Mouse (Mus musculus): ENCODE data around the gene Bach1. TPM values are rescaled to one million over a fixed set of nuclear protein-coding genes. Genes with fewer than 3 reads are reported as not detected.

The Bach1 gene
- total and polyA plus RNA-seq, 3 experiments = 11.4 to 20.9 (median 13.4) TPM

- Histone ChIP-seq H3K27me3 (replicated peaks) (no peaks in the 10 kb centered on the region), H3K4me3 (replicated peaks in 1 of 3; ENCODE audit: low read depth in 2 of 3, low read length in 2 of 3, poor library complexity in 1 of 3) (no peak overlapping the region), H3K9ac (ENCODE audit: insufficient read depth, low read depth) (no peak overlapping the region), H3K79me2 (replicated peaks; ENCODE audit: control insufficient read depth, extremely low read depth, insufficient read depth, poor library complexity, severe bottlenecking) (no peaks in the 10 kb centered on the region), H3K9me3 (replicated peaks; ENCODE audit: low read length) (no peaks in the 10 kb centered on the region), H3K4me1 (ENCODE audit: control insufficient read depth in 1 of 2, insufficient read depth in 2 of 2) (peaks cover 19 to 31% of the 10 kb centered on the region in 2 experiments), H3K36me3 (replicated peaks in 1 of 2; ENCODE audit: control insufficient read depth in 1 of 2, insufficient read depth in 1 of 2, low read length in 1 of 2) (no peaks in the 10 kb centered on the region), H3K27ac (ENCODE audit: insufficient read depth, low read depth) (no peak overlapping the region), H3K4me2 (ENCODE audit: insufficient read depth, low read depth, poor library complexity, severe bottlenecking) (no peak overlapping the region)
- in situ Hi-C loops (cut with MboI; ENCODE audit: low pct_ligation_motif_present, low pct_unique_long_range_greater_than_20kb, low sequenced_read_pairs) (no loop called here), dilution Hi-C loops (cut with MboI; ENCODE audit: extremely low pct_ligation_motif_present, extremely low pct_unique_long_range_greater_than_20kb, low sequenced_read_pairs) (no loop called here)
- no peak for DNase-seq (ENCODE audit: extremely low read depth)
- no peak for TF ChIP-seq TCF12 (IDR thresholded peaks at IDR 0.05; ENCODE audit: low read depth, low read length)
- TF ChIP-seq PAX5 (IDR thresholded peaks at IDR 0.05; ENCODE audit: low read length) = no peak
- no peak for TF ChIP-seq USF1 (IDR thresholded peaks at IDR 0.05; ENCODE audit: low read depth, low read length)
- TF ChIP-seq CHD1 (IDR thresholded peaks at IDR 0.05; ENCODE audit: low read depth, low read length) = no peak
- TF ChIP-seq IRF4 (IDR thresholded peaks at IDR 0.05; ENCODE audit: low read depth, low read length) = no peak
- no peak for TF ChIP-seq GABPA (IDR thresholded peaks at IDR 0.05; ENCODE audit: insufficient replicate concordance, low read depth, low read length)
- TF ChIP-seq CTCF (conservative IDR thresholded peaks at IDR 0.05 in 1 of 2, IDR thresholded peaks at IDR 0.05 in 1 of 2; ENCODE audit: low read depth in 2 of 2, low read length in 2 of 2) = no peak
- no peak for TF ChIP-seq JUND (conservative IDR thresholded peaks at IDR 0.05; ENCODE audit: low read depth, low read length)
- TF ChIP-seq MAZ (IDR thresholded peaks at IDR 0.05; ENCODE audit: low read depth, low read length) = no peak
- no peak for TF ChIP-seq BHLHE40 (IDR thresholded peaks at IDR 0.05; ENCODE audit: low read depth, low read length)
- TF ChIP-seq KAT2A (IDR thresholded peaks at IDR 0.05; ENCODE audit: insufficient replicate concordance, low read length) = no peak
- TF ChIP-seq ZC3H11A (IDR thresholded peaks at IDR 0.05; ENCODE audit: low read depth, low read length) = no peak
- no peak for TF ChIP-seq ELF1 (IDR thresholded peaks at IDR 0.05; ENCODE audit: low read depth, low read length)
- TF ChIP-seq NELFE (IDR thresholded peaks at IDR 0.05; ENCODE audit: low read depth, low read length) = no peak
- TF ChIP-seq NRF1 (IDR thresholded peaks at IDR 0.05; ENCODE audit: low read depth, low read length) = no peak
- no peak for TF ChIP-seq CHD2 (IDR thresholded peaks at IDR 0.05; ENCODE audit: low read length)
- TF ChIP-seq MAX (IDR thresholded peaks at IDR 0.05; ENCODE audit: low read length) = no peak
- no peak for TF ChIP-seq ZMIZ1 (IDR thresholded peaks at IDR 0.05; ENCODE audit: low read depth, low read length)
- TF ChIP-seq JUN (IDR thresholded peaks at IDR 0.05; ENCODE audit: insufficient read depth, low read depth, low read length) = no peak
Observed at GRCm38 (mm10) chr16:87670821-87671165, 28.0 kb upstream of the Bach1 start.

GRCm38 (mm10) chr16:87671336-87671735 is 27.4 kb upstream of the Bach1 start:
- Histone ChIP-seq H3K4me1 (ENCODE audit: control insufficient read depth in 1 of 2, insufficient read depth in 2 of 2) (peaks cover 21 to 28% of the 10 kb centered on the region in 2 experiments), H3K27me3 (replicated peaks) (no peaks in the 10 kb centered on the region), H3K4me2 (ENCODE audit: insufficient read depth, low read depth, poor library complexity, severe bottlenecking) (no peak overlapping the region), H3K79me2 (replicated peaks; ENCODE audit: control insufficient read depth, extremely low read depth, insufficient read depth, poor library complexity, severe bottlenecking) (no peaks in the 10 kb centered on the region), H3K9me3 (replicated peaks; ENCODE audit: low read length) (no peaks in the 10 kb centered on the region), H3K36me3 (replicated peaks in 1 of 2; ENCODE audit: control insufficient read depth in 1 of 2, insufficient read depth in 1 of 2, low read length in 1 of 2) (no peaks in the 10 kb centered on the region), H3K27ac (ENCODE audit: insufficient read depth, low read depth) (no peak overlapping the region), H3K4me3 (replicated peaks in 1 of 3; ENCODE audit: low read depth in 2 of 3, low read length in 2 of 3, poor library complexity in 1 of 3) (no peak overlapping the region), H3K9ac (ENCODE audit: insufficient read depth, low read depth) (no peak overlapping the region)
- in situ Hi-C loops (cut with MboI; ENCODE audit: low pct_ligation_motif_present, low pct_unique_long_range_greater_than_20kb, low sequenced_read_pairs) (no loop called here), dilution Hi-C loops (cut with MboI; ENCODE audit: extremely low pct_ligation_motif_present, extremely low pct_unique_long_range_greater_than_20kb, low sequenced_read_pairs) (no loop called here)
- DNase-seq (ENCODE audit: extremely low read depth) = no peak
- TF ChIP-seq CHD1 (IDR thresholded peaks at IDR 0.05; ENCODE audit: low read depth, low read length) = no peak
- TF ChIP-seq POLR2AphosphoS2 (IDR thresholded peaks at IDR 0.05; ENCODE audit: low read depth, low read length) = no peak
- TF ChIP-seq MAFK (IDR thresholded peaks at IDR 0.05; ENCODE audit: insufficient replicate concordance, low read length) = no peak
- TF ChIP-seq ELF1 (IDR thresholded peaks at IDR 0.05; ENCODE audit: low read depth, low read length) = no peak
- no peak for TF ChIP-seq ZC3H11A (IDR thresholded peaks at IDR 0.05; ENCODE audit: low read depth, low read length)
- TF ChIP-seq CTCF (conservative IDR thresholded peaks at IDR 0.05 in 1 of 2, IDR thresholded peaks at IDR 0.05 in 1 of 2; ENCODE audit: low read depth in 2 of 2, low read length in 2 of 2) = no peak
- no peak for TF ChIP-seq RAD21 (IDR thresholded peaks at IDR 0.05; ENCODE audit: low read depth, low read length)
- no peak for TF ChIP-seq ZKSCAN1 (IDR thresholded peaks at IDR 0.05; ENCODE audit: borderline replicate concordance, low read depth, low read length)
- TF ChIP-seq MAZ (IDR thresholded peaks at IDR 0.05; ENCODE audit: low read depth, low read length) = no peak
- no peak for TF ChIP-seq HCFC1 (IDR thresholded peaks at IDR 0.05; ENCODE audit: low read depth, low read length)
- no peak for TF ChIP-seq ETS1 (conservative IDR thresholded peaks at IDR 0.05; ENCODE audit: low read depth, low read length)
- no peak for TF ChIP-seq MAX (IDR thresholded peaks at IDR 0.05; ENCODE audit: low read length)
- TF ChIP-seq NELFE (IDR thresholded peaks at IDR 0.05; ENCODE audit: low read depth, low read length) = no peak
- no peak for TF ChIP-seq JUND (conservative IDR thresholded peaks at IDR 0.05; ENCODE audit: low read depth, low read length)
- TF ChIP-seq JUN (IDR thresholded peaks at IDR 0.05; ENCODE audit: insufficient read depth, low read depth, low read length) = no peak
- TF ChIP-seq USF1 (IDR thresholded peaks at IDR 0.05; ENCODE audit: low read depth, low read length) = no peak
- no peak for TF ChIP-seq BHLHE40 (IDR thresholded peaks at IDR 0.05; ENCODE audit: low read depth, low read length)
- TF ChIP-seq PAX5 (IDR thresholded peaks at IDR 0.05; ENCODE audit: low read length) = no peak
- no peak for TF ChIP-seq KAT2A (IDR thresholded peaks at IDR 0.05; ENCODE audit: insufficient replicate concordance, low read length)
- no peak for TF ChIP-seq EP300 (IDR thresholded peaks at IDR 0.05; ENCODE audit: low read length)

Data from CH12.LX (cell line).